Mouse (Mus musculus) heart, adult 2 months (tissue): ENCODE results near the gene Tiam1.

ENCODE experiments used
- CTCF ChIP-seq: fragments of 200-600 bp; IDR thresholded peaks from 2 replicates; pipeline ENCODE4 v1.8.1; 2022; ENCODE audit warnings: antibody characterized with exemption, mild to moderate bottlenecking, moderate library complexity
- EP300 ChIP-seq: fragments of 200-500 bp; IDR thresholded peaks from 2 replicates; pipeline ENCODE4 v1.6.1; 2011; ENCODE audit warnings: low read depth, low read length, control low read depth; ENCODE audit not compliant: insufficient read depth
- POLR2A ChIP-seq: fragments of 200-500 bp; IDR thresholded peaks from 2 replicates; pipeline ENCODE4 v1.6.1; 2011; ENCODE audit warnings: mild to moderate bottlenecking, low read depth, low read length, control low read depth; ENCODE audit not compliant: insufficient read depth

GRCm38 (mm10) chr16:90187453-90187852, 43.9 kb upstream of the Tiam1 start:
- 0 out of 2 replicates have a peak, but pooled peaks have one; percentile 40 for TF ChIP-seq EP300
- TF ChIP-seq CTCF = peak; percentile 62
- TF ChIP-seq POLR2A = no peak
